Mouse (Mus musculus) erythroblast, embryonic 14.5 days (primary cell): ENCODE measurements around the gene Sept5.

ENCODE experiments used
- GATA1 ChIP-seq: IDR thresholded peaks from 2 replicates; pipeline ENCODE4 v1.6.1; 2012; ENCODE audit warnings: low read length, inconsistent platforms, mixed read lengths
- TAL1 ChIP-seq: IDR thresholded peaks from 3 replicates; pipeline ENCODE4 v1.6.1; 2012; ENCODE audit warnings: low read length, inconsistent platforms, mixed read lengths

DNA sequence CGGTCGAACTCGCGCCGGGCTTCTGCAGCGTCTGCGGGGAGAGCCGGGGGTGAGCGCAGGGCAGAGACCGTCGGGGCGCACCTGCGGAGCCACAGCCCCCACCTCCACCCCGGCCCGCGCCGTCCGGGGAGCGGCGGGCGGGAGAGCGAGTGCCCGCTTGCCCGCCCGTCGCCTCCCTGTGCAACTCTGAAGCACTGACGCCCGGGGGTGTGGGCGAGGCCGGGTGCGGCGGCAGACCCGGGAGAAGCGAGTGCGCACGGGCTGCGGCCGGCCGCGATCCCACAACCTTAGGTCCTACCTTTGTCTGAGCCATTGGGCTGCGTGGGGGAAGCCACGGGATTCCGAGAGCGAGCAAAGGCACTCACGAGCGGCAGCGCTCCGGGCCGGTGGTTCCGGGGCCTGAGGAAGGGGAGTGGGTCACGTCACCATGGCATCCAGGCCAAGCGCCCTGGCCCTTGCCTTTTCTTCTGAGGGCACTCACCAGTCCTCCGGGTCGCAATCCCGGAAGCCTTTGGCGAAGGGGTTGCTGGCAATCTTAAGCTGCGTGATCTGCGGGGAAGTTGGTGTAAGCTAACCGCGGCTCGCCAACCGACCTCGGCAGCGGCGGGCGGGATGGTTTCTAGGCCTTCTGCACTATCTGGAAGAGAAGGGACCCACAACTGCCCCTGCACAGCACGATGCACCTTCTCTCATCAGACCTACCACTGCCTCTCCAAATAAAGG lies 47.2 kb downstream of the Sept5 start:
- TF ChIP-seq GATA1, result no peak
- no peak for TF ChIP-seq TAL1
